21 mouse cellular contexts compared by ENCODE assay signal in genomic region chr4:150040003-150040581, GRCm38 (mm10).
"Had no signal": no experiment of that assay in that cellular context is flagged by ENCODE, and none has a peak within 500 bp of the region (broad histone marks: within the 10 kb centered on the region; RNA-seq: fewer than 3 reads in every experiment).

No protein-coding gene starts in this region.

- H3K9ac ChIP-seq: kidney, embryonic 15.5 days; limb, embryonic 13.5 days; liver, embryonic 13.5 days; lung, embryonic 14.5 days; midbrain, embryonic 12.5 days; midbrain, embryonic 15.5 days; neural tube, embryonic 12.5 days; stomach, embryonic 15.5 days had no signal

- ATAC-seq: lung, postnatal 0 days; midbrain, embryonic 15.5 days had no signal

- H3K9me3 ChIP-seq: kidney, embryonic 15.5 days; limb, embryonic 10.5 days; limb, embryonic 13.5 days; liver, embryonic 13.5 days; midbrain, embryonic 12.5 days; midbrain, embryonic 15.5 days; neural tube, embryonic 12.5 days; stomach, embryonic 15.5 days had no signal

- H3K4me3 ChIP-seq: kidney, embryonic 15.5 days; limb, embryonic 10.5 days; limb, embryonic 13.5 days; liver, embryonic 13.5 days; midbrain, embryonic 12.5 days; midbrain, embryonic 15.5 days; neural tube, embryonic 12.5 days; stomach, embryonic 15.5 days had no signal

- H3K4me2 ChIP-seq: kidney, embryonic 15.5 days; limb, embryonic 13.5 days; liver, embryonic 13.5 days; lung, embryonic 14.5 days; midbrain, embryonic 12.5 days; midbrain, embryonic 15.5 days; neural tube, embryonic 12.5 days; stomach, embryonic 15.5 days had no signal

- H3K27ac ChIP-seq: kidney, embryonic 15.5 days; limb, embryonic 10.5 days; limb, embryonic 13.5 days; liver, embryonic 13.5 days; macrophage; midbrain, embryonic 12.5 days; midbrain, embryonic 15.5 days; neural tube, embryonic 12.5 days; stomach, embryonic 15.5 days had no signal

- DNase-seq: kidney, adult 11 months; kidney, adult 8-10 months; kidney, postnatal 10 days; kidney, postnatal 36 days; liver; liver, embryonic 13.5 days; lung, embryonic 14.5 days; retina, postnatal 1 day; right cerebral cortex, postnatal 25 days; spleen, adult 18-20 months; thymus, adult 2 months; thymus, postnatal 14 days had no signal

- H3K4me1 ChIP-seq: limb, embryonic 10.5 days; liver, embryonic 13.5 days; midbrain, embryonic 12.5 days; midbrain, embryonic 15.5 days; stomach, embryonic 15.5 days had no signal

- H3K36me3 ChIP-seq: kidney, embryonic 15.5 days; limb, embryonic 10.5 days; limb, embryonic 13.5 days; liver, embryonic 13.5 days; midbrain, embryonic 12.5 days; midbrain, embryonic 15.5 days; neural tube, embryonic 12.5 days; stomach, embryonic 15.5 days had no signal
